Mouse (Mus musculus): Measurements from ENCODE around the gene Rsph14. TPM values are rescaled to one million over a fixed set of nuclear protein-coding genes. Genes with fewer than 3 reads are reported as not detected.
A peak's percentile ranks its signal among the peaks of the same experiment; 100 is the strongest.

The Rsph14 gene
- polyA plus RNA-seq, 1 experiment from 2014 or later = not detected

DNA sequence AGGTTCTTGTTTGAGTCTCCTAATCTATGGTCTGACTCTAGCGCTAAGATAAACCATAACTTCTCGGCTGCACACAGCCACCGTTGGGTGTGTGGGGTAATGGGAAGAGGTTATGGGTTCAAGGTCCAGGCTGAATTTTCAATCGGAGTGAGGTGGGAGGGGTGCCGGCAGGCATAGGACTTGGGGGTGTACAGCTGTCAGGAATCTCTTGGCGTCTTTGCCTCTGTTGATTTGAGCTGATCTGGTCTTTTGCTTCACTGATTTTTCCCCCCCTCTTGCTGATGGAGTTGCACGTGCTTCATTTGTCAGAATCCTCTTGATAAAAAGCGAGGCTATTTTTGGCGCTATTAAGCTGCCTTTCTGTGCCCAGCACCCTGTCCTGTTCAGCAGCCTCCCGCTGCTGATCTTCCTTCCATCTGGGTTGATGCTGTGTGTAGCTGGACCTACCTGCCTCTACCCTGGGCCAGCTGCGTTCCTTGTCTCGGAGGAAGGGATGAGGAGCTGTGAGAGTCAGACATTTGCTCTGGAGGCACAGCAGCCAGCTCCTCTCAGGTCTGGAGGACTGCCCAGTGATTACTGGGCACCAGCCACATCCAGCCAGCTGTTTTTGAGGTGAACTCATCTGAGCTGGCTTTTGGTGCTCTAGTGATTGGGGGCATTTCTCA, 31.0 kb upstream of the Rsph14 start:
- H3K9ac ChIP-seq (ENCODE audit: low read length) = peak overlapping the region; percentile 52

GRCm38 (mm10) chr10:75062621-75063020, 30.2 kb upstream of the Rsph14 start:
- H3K4me3 ChIP-seq (replicated peaks; ENCODE audit: low read length) = peak overlapping the region; percentile 86
- no peak overlapping the region for H3K27ac ChIP-seq (ENCODE audit: low read length)
- H3K27me3 ChIP-seq (ENCODE audit: control insufficient read depth, insufficient read depth, low read length) = no peaks in the 10 kb centered on the region
- 35% methylated on average over 6 of the region's 6 CpGs for WGBS
- peak overlapping the region; percentile 65 for H3K4me2 ChIP-seq (ENCODE audit: low read depth, low read length)
- H3K9ac ChIP-seq (ENCODE audit: low read length) = no peak overlapping the region; the same call in 1 of the 2 replicates
- H3K36me3 ChIP-seq (ENCODE audit: control insufficient read depth, insufficient read depth, low read length) = no peaks in the 10 kb centered on the region
- ATAC-seq (ENCODE audit: insufficient read depth, low FRiP score) = no peak
- H3K9me3 ChIP-seq (replicated peaks; ENCODE audit: control insufficient read depth, low read length) = no peaks in the 10 kb centered on the region
- peaks cover 43% of the 10 kb centered on the region for H3K4me1 ChIP-seq (ENCODE audit: control insufficient read depth, insufficient read depth, low read length)

More for the DNA sequence above, 31.0 kb upstream of the Rsph14 start:
- no peak for ATAC-seq (ENCODE audit: insufficient read depth, low FRiP score)
- Histone ChIP-seq H3K36me3 (ENCODE audit: control insufficient read depth, insufficient read depth, low read length) (no peaks in the 10 kb centered on the region), H3K27ac (ENCODE audit: low read length) (no peak overlapping the region), H3K4me1 (ENCODE audit: control insufficient read depth, insufficient read depth, low read length) (peaks cover 50% of the 10 kb centered on the region), H3K9me3 (replicated peaks; ENCODE audit: control insufficient read depth, low read length) (no peaks in the 10 kb centered on the region), H3K27me3 (ENCODE audit: control insufficient read depth, insufficient read depth, low read length) (no peaks in the 10 kb centered on the region), H3K4me3 (replicated peaks; ENCODE audit: low read length) (peak overlapping the region; percentile 86), H3K4me2 (ENCODE audit: low read depth, low read length) (peak overlapping the region; percentile 65)
- 39% methylated on average over 12 of the region's 12 CpGs for WGBS

- 20% methylated on average over 6 of the region's 6 CpGs for WGBS
- ATAC-seq (ENCODE audit: insufficient read depth, low FRiP score) = no peak
- no peak overlapping the region for H3K27ac ChIP-seq (ENCODE audit: low read length)
Observed at GRCm38 (mm10) chr10:75062189-75062561, 29.8 kb upstream of the Rsph14 start.

DNA sequence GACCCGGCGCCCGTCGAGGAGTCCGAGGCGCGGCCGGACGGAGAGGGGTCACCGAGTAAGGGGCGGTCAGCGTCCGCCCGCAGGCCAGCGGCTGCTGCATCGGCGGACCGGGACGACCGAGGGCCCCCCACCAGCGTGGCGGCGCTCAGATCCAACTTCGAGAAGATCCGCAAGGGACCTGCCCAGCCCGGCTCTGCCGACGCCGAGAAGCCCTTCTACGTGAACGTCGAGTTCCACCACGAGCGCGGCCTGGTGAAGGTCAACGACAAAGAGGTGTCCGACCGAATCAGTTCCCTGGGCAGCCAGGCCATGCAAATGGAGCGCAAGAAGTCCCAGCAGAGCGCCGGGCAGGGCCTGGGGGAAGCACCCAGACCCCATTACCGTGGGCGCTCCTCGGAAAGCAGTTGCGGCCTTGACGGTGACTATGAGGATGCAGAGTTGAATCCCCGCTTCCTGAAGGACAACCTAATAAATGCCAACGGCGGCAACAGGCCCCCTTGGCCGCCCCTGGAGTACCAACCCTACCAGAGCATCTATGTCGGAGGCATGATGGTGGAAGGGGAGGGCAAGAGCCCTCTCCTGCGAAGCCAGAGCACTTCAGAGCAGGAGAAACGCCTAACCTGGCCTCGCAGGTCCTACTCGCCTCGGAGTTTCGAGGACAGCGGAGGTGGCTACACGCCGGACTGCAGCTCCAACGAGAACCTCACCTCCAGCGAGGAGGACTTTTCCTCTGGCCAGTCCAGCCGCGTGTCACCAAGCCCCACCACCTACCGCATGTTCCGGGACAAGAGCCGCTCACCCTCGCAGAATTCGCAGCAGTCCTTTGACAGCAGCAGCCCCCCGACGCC, 29.2 kb upstream of the Rsph14 start:
- Histone ChIP-seq H3K4me3 (replicated peaks; ENCODE audit: low read length) (peak overlapping the region; percentile 86), H3K36me3 (ENCODE audit: control insufficient read depth, insufficient read depth, low read length) (no peaks in the 10 kb centered on the region), H3K4me1 (ENCODE audit: control insufficient read depth, insufficient read depth, low read length) (peaks cover 41% of the 10 kb centered on the region), H3K9me3 (replicated peaks; ENCODE audit: control insufficient read depth, low read length) (no peaks in the 10 kb centered on the region), H3K4me2 (ENCODE audit: low read depth, low read length) (peak overlapping the region; percentile 65), H3K27me3 (ENCODE audit: control insufficient read depth, insufficient read depth, low read length) (no peaks in the 10 kb centered on the region), H3K9ac (ENCODE audit: low read length) (peak overlapping the region; percentile 93), H3K27ac (ENCODE audit: low read length) (peak overlapping the region; percentile 14; the same call in 1 of the 2 replicates)
- no peak for ATAC-seq (ENCODE audit: insufficient read depth, low FRiP score)
- WGBS = 4% methylated on average over 71 of the region's 71 CpGs

More at GRCm38 (mm10) chr10:75062189-75062561, 29.8 kb upstream of the Rsph14 start:
- no peaks in the 10 kb centered on the region for H3K27me3 ChIP-seq (ENCODE audit: control insufficient read depth, insufficient read depth, low read length)
- peak overlapping the region; percentile 86 for H3K4me3 ChIP-seq (replicated peaks; ENCODE audit: low read length)
- H3K4me1 ChIP-seq (ENCODE audit: control insufficient read depth, insufficient read depth, low read length) = peaks cover 41% of the 10 kb centered on the region
- H3K9me3 ChIP-seq (replicated peaks; ENCODE audit: control insufficient read depth, low read length) = no peaks in the 10 kb centered on the region
- peak overlapping the region; percentile 65 for H3K4me2 ChIP-seq (ENCODE audit: low read depth, low read length)
- no peaks in the 10 kb centered on the region for H3K36me3 ChIP-seq (ENCODE audit: control insufficient read depth, insufficient read depth, low read length)
- peak overlapping the region; percentile 93 for H3K9ac ChIP-seq (ENCODE audit: low read length)

DNA sequence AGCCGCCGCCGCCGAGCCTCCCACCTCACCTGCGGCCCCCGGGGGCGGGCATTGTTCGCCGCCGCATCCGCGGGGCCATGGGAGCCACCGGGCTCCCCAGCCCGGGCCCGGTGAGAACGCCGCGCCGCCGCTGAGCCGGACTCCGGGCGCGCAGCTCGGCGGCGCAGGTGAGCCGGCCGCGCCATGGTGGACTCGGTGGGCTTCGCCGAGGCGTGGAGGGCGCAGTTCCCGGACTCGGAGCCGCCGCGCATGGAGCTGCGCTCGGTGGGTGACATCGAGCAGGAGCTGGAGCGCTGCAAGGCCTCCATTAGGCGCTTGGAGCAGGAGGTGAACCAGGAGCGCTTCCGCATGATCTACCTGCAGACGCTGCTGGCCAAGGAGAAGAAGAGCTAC, 28.5 kb upstream of the Rsph14 start:
- H3K36me3 ChIP-seq (ENCODE audit: control insufficient read depth, insufficient read depth, low read length) = no peaks in the 10 kb centered on the region
- peak overlapping the region; percentile 93 for H3K9ac ChIP-seq (ENCODE audit: low read length)
- peak overlapping the region; percentile 65 for H3K4me2 ChIP-seq (ENCODE audit: low read depth, low read length)
- under 1% methylated on average over 48 of the region's 48 CpGs for WGBS
- peaks cover 41% of the 10 kb centered on the region for H3K4me1 ChIP-seq (ENCODE audit: control insufficient read depth, insufficient read depth, low read length)
- H3K4me3 ChIP-seq (replicated peaks; ENCODE audit: low read length) = peak overlapping the region; percentile 86
- 0 out of 2 replicates have a peak, but pooled peaks have one; percentile 4 for ATAC-seq (ENCODE audit: insufficient read depth, low FRiP score)
- H3K27me3 ChIP-seq (ENCODE audit: control insufficient read depth, insufficient read depth, low read length) = no peaks in the 10 kb centered on the region
- H3K9me3 ChIP-seq (replicated peaks; ENCODE audit: control insufficient read depth, low read length) = no peaks in the 10 kb centered on the region
- peak overlapping the region; percentile 14 for H3K27ac ChIP-seq (ENCODE audit: low read length)

- WGBS = under 1% methylated on average over 64 of the region's 73 CpGs
- peak; percentile 85 for ATAC-seq (ENCODE audit: insufficient read depth, low FRiP score)
- Histone ChIP-seq H3K4me2 (ENCODE audit: low read depth, low read length) (peak within 1 kb of the TSS; percentile 65), H3K4me3 (replicated peaks; ENCODE audit: low read length) (peak within 1 kb of the TSS; percentile 86), H3K27me3 (ENCODE audit: control insufficient read depth, insufficient read depth, low read length) (no peaks in the 10 kb centered on the region), H3K27ac (ENCODE audit: low read length) (peak within 1 kb of the TSS; percentile 14), H3K9me3 (replicated peaks; ENCODE audit: control insufficient read depth, low read length) (no peaks in the 10 kb centered on the region), H3K4me1 (ENCODE audit: control insufficient read depth, insufficient read depth, low read length) (peaks cover 41% of the 10 kb centered on the region), H3K9ac (ENCODE audit: low read length) (peak within 1 kb of the TSS; percentile 93), H3K36me3 (ENCODE audit: control insufficient read depth, insufficient read depth, low read length) (no peaks in the 10 kb centered on the region)
Observed at GRCm38 (mm10) chr10:75060217-75060842, 27.9 kb upstream of the Rsph14 start, which contains the start of gene Bcr. TSS of gene Bcr (plus strand) at chr10:75060592.

- H3K9me3 ChIP-seq (replicated peaks; ENCODE audit: control insufficient read depth, low read length) = no peaks in the 10 kb centered on the region
- no peak overlapping the region for H3K27ac ChIP-seq (ENCODE audit: low read length)
- no peaks in the 10 kb centered on the region for H3K27me3 ChIP-seq (ENCODE audit: control insufficient read depth, insufficient read depth, low read length)
- whole genome bisulfite sequencing = under 1% methylated on average over 11 of the region's 11 CpGs
- H3K9ac ChIP-seq (ENCODE audit: low read length) = no peak overlapping the region; the same call in 1 of the 2 replicates
- peak overlapping the region; percentile 65 for H3K4me2 ChIP-seq (ENCODE audit: low read depth, low read length)
- ATAC-seq (ENCODE audit: insufficient read depth, low FRiP score) = 0 out of 2 replicates have a peak, but pooled peaks have one; percentile 26
- no peak overlapping the region; the same call in 1 of the 2 replicates for H3K4me3 ChIP-seq (replicated peaks; ENCODE audit: low read length)
- peaks cover 36% of the 10 kb centered on the region for H3K4me1 ChIP-seq (ENCODE audit: control insufficient read depth, insufficient read depth, low read length)
- no peaks in the 10 kb centered on the region for H3K36me3 ChIP-seq (ENCODE audit: control insufficient read depth, insufficient read depth, low read length)
Observed at GRCm38 (mm10) chr10:75059396-75059795, 27.0 kb upstream of the Rsph14 start.

DNA sequence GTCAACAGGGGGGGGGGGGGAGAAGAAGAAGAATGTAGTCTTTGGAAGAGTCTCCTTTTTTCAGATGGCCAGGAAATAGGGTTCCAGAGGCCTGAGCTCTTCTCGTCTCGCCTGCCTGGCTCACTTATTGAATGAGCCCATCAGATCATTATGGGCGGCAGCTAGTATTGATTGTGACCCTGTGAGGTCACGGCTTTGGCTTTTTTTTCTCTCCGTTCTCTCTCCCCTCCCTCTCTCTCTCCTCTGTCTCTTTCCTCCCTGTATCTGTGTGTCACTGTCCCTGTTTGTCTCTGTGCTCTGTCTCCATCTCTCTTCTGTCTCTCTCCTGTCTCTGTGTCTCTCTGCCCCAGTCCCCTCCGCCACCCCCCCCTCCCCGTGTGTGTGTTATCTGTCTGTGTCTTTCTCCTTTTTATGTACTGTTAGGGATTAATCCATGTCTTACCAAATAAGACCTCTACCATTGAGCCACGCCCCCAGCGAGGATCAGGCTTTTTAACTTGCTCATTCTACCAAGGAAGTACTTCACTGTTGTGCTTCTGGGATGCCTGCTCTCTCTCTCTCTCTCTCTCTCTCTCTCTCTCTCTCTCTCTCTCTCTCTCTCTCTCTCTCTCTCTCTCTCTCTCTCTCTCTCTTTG, 26.5 kb upstream of the Rsph14 start:
- no peak overlapping the region for H3K4me3 ChIP-seq (replicated peaks; ENCODE audit: low read length)
- no peak for ATAC-seq (ENCODE audit: insufficient read depth, low FRiP score)
- no peaks in the 10 kb centered on the region for H3K9me3 ChIP-seq (replicated peaks; ENCODE audit: control insufficient read depth, low read length)
- H3K27ac ChIP-seq (ENCODE audit: low read length) = no peak overlapping the region
- H3K36me3 ChIP-seq (ENCODE audit: control insufficient read depth, insufficient read depth, low read length) = no peaks in the 10 kb centered on the region
- H3K4me2 ChIP-seq (ENCODE audit: low read depth, low read length) = peak overlapping the region; percentile 65; the same call in 1 of the 2 replicates
- peaks cover 39% of the 10 kb centered on the region for H3K4me1 ChIP-seq (ENCODE audit: control insufficient read depth, insufficient read depth, low read length)
- no peak overlapping the region for H3K9ac ChIP-seq (ENCODE audit: low read length)
- WGBS = 41% methylated on average over 9 of the region's 9 CpGs
- H3K27me3 ChIP-seq (ENCODE audit: control insufficient read depth, insufficient read depth, low read length) = no peaks in the 10 kb centered on the region

Data from stomach, embryonic 16.5 days (tissue).